Mouse (Mus musculus) megakaryocyte progenitor cell, adult 5-6 weeks (primary cell): ENCODE measurements at regions not wholly inside any gene's neighbourhood (a gene's known extent, or its start where the extent isn't known, plus 50 kb on each side); places are given as distances from the start of the nearest gene placed in this dataset.
A peak's percentile ranks its signal among the peaks of the same experiment; 100 is the strongest.
"Not testable (repeated sequence)": the region's sequence is repeated elsewhere in the genome, so short reads cannot be mapped to it uniquely, and the experiment has no call there.

Experiments used
- ATAC-seq: replicated peaks from 2 replicates; pipeline ENCODE4 v1.8.0; 2016; ENCODE audit warnings: mild to moderate bottlenecking, moderate TSS enrichment, inconsistent platforms; ENCODE audit not compliant: poor library complexity

DNA sequence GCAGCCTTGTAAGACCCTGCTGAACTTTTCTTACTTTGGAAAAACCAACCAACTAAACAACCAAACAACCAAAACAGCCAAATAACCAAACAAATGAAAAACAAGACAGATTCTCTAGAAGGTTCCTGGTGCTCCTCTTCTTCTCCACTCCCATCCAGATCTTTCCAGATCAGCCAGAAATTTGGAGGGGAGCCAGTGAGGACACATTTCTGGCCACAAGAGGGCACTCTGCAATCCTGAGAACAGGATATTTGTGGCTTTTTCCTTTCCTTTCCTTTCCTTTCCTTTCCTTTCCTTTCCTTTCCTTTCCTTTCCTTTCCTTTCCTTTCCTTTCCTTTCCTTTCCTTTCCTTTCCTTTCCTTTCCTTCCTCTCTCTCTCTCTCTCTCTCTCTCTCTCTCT lies 177.9 kb upstream of the Prok2 start:
- not testable (repeated sequence) for ATAC-seq

DNA sequence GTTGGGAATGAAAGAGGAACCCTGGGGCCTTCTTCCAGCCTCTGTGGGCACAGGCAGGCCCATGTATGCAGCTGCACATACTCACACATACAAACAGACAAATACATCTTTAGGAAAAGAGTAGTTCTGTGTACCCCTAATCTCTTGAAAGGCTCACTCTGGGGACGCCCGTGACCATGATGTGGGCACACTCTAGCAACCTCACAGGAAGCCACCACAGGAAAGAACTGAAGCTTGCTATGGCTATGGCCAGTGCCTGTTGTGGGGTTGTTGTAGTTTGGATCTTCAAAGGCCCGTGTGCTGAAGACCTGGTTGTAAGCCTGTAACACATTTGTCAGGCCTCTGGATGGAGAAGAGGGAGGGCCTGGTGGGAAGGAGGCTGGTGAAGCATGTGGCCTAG lies 175.4 kb upstream of the Prok2 start:
- ATAC-seq = peak; percentile 56

GRCm38 (mm10) chr6:99901146-99901545 lies 175.0 kb upstream of the Prok2 start:
- ATAC-seq = peak; percentile 55

GRCm38 (mm10) chr6:99899704-99900103 lies 173.5 kb upstream of the Prok2 start:
- no peak for ATAC-seq

DNA sequence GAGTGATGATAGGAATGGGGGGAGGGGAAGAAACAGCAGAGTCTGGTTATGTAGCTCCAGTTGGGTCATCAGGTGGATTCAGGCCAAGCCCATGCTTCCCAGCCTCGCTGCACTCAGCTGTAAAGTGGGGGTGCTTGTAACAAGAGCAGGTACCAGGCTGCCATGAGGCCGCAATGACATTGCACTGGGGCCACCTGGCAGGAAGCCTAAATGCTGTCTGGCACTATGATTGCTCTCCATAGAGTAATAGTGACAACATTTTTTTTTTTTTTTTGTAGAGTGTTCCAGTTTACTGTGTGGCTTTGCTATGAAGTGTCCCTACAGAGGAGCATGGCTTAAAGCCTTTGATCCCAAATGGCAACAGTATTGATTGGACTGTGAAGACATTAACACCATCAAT lies 171.9 kb upstream of the Prok2 start:
- ATAC-seq = peak; percentile 40

DNA sequence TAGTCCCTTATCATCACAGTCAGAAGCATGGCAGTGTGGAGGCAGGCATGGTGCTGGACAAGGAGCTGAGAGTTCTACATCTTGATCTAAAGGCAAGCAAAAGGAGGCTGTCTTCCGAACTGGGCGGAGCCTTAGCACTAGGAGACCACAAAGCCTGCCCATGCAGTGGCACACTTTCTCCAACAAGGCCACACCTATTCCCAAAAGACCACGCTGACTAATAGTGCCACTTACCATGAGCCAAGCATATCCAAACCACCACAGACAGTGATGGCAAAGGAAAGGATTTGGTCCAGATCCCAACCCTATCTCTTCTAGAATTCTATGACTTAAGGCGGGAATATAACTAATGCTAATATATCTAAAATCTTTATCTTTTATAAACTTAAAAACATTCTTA lies 169.4 kb upstream of the Prok2 start:
- no peak for ATAC-seq

DNA sequence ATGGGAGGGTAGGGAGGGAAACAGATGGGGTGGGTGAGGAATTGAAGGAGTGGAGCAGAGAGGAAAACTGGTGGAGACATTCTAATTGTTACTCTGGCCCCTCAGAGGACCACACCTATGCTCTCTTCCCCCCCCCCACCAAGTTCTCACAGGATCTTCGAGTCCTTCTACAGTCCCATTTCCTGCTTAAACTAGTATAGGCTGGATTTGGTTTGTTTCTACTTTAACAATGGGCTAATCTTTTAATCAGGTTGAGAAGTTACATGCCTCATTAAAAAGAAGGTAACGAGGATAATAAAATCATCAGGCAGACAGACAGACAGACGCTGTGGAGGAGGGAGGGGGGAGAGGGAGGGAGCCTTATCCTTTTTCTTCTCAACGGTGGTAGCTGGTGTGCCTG lies 167.7 kb upstream of the Prok2 start:
- ATAC-seq = no peak

- no peak for ATAC-seq
These were observed 166.0 kb upstream of the Prok2 start for GRCm38 (mm10) chr6:99892204-99892603.

- no peak for ATAC-seq
These were observed 165.6 kb upstream of the Prok2 start for GRCm38 (mm10) chr6:99891790-99892189.

GRCm38 (mm10) chr6:99890805-99891204 lies 164.6 kb upstream of the Prok2 start:
- ATAC-seq = no peak

DNA sequence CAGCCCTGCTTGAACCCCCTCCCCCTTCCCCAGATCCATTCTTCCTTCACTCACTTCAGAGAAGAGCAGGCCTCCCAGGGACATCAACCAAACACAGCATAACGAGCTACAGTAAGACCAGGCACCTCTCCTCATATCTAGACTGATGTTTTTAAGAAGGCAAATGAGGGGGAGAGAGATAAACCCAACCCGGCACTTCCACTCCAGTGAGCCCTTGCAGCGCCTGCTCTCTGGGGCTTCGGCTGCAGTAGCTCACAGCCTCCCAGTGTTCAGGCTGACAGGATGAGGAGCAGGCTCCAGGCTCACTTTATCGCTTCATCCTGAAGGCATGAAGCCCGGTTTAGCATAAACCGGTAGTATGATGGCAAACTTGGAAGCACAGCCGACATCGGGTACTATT lies 162.9 kb upstream of the Prok2 start:
- no peak for ATAC-seq

GRCm38 (mm10) chr6:99887904-99888303 lies 161.7 kb upstream of the Prok2 start:
- no peak for ATAC-seq

DNA sequence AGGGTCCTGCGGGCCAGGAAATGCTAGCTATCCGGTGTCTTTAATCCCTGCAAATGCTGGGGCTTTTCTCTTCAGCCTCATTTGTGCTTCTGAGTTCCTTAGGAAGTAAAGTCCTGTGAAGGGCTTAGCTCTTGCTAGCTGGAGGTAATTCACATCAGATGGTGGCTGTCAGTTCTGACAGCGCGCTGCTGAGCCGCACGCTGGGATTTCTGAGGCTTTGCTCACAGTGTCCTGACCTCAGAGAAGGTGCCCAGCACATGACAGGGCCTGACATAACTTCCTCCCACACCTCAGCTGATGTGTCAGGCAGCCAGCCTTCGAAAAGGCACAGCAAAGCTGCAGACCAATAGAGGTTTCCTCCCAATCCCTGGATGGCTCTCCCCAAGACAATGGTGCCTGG lies 158.6 kb upstream of the Prok2 start:
- ATAC-seq = peak; percentile 39; the same call in 1 of the 2 replicates

DNA sequence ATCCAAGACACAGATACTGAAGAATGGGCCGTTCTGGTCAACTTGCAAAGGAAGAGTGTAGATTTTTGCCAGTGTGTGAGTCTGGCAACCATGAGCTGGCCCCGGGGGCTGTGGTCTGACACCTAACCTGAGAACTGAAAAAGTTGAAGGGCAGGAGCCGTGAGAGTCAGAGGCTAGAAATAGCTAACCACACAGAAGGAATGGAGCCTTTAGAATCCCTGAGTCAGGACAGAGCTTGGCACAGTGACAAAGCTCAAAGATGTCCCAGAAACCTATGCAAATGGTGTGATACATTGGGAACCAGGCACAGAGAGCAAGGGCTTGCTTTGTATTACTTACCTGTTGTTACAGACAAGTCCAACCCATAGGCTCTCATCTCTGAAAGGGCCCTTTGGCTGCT lies 157.9 kb upstream of the Prok2 start:
- ATAC-seq = no peak

GRCm38 (mm10) chr6:99881606-99882005 lies 155.4 kb upstream of the Prok2 start:
- ATAC-seq = no peak

DNA sequence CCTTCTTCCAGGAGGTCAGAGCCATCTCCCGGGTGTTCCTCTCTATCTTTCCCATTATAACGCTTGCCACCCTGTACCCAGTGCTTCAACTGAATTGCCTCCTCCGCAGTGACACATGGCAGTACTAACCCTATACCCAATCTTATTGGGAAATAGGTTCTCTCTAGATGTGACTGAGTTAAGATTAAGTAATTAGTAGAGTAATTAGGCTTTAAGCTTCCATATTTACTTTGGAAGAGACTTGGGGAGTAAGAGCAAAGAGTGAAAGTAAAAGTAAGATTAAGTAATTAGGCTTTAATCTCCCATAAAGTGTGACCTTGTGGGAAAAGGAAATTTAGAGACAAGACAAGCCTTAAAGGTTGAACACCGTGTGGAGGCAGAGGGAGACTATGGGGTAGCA lies 148.7 kb upstream of the Prok2 start:
- ATAC-seq = no peak

DNA sequence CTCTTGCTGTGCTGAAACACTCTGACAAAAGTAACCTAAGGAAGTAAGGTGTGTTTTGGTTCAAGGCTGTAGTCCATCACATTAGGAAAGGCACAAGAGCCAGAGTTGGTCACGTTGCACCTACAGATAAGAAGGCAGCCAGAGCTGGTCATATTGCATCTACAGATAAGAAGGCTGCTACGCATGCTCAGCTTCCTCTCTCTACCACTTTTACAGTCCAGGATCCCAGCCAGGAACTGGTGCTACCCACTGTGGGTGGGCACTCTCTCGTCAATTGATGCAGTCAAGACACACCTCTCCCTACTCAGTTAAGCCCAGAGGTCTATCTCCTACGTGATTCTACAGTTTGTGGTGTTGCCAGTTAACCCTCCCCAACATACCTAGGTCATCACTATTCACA lies 147.8 kb upstream of the Prok2 start:
- peak; percentile 50 for ATAC-seq

- ATAC-seq = no peak
These were observed 139.9 kb upstream of the Prok2 start for GRCm38 (mm10) chr6:99866061-99866460.

- ATAC-seq = no peak
These were observed 138.8 kb upstream of the Prok2 start for GRCm38 (mm10) chr6:99864949-99865348.

GRCm38 (mm10) chr6:99863418-99863817 lies 137.2 kb upstream of the Prok2 start:
- ATAC-seq = no peak

- no peak for ATAC-seq
These were observed 131.2 kb upstream of the Prok2 start for GRCm38 (mm10) chr6:99857411-99857810.

DNA sequence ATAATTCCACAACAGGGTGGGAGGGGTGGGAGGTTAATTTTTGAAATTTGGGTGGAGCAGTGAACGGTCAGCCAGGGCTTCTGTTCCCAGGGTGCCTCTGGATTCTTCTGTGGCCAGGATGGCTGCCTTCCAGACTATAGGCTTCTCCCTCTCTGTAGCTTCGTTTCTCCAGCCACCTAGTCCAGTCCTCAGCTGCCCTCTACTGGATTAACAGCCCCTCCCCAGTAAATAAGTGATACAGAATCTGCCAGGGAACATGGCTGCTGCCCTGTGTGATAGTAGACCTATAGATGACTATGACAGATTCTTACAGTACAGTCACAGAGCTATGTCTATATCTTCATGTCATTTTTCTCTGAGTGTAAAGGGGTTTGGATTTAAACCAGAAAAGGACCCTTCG lies 127.5 kb upstream of the Prok2 start:
- no peak for ATAC-seq

DNA sequence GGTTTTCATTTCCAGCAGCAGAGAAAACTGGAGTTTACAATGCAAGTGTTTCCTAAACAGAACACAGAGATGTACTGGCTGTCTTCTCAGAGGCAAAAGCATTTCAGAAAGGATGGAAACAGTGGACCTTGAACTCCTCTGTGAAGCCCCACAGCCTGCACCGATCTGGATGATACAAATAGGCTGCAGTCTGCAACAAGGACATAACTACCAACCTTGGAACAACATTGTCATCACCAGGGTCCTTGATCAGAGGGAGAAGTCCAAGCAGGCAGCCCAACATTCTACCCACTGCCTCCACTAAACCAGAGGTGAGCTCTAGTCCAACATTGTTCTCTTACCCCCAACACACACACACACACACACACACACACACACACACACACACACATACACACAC lies 124.5 kb upstream of the Prok2 start:
- no peak for ATAC-seq

GRCm38 (mm10) chr6:99845508-99845846 lies 119.3 kb upstream of the Prok2 start:
- ATAC-seq = no peak
